Mouse (Mus musculus) CD4-positive helper T cell, adult 2 months (primary cell): ENCODE measurements around the gene Banp.

ENCODE experiments used
- DNase-seq: peaks from one replicate; pipeline ENCODE4 v3.0.0-alpha.2; 2012; ENCODE audit warnings: low read depth, missing footprints, low spot score

Gene Banp

GRCm38 (mm10) chr8:121950749-121951655, 1.5 kb downstream of the Banp start:
- peak; percentile 71 for DNase-seq

GRCm38 (mm10) chr8:121951656-121952009, 2.1 kb downstream of the Banp start:
- no peak for DNase-seq

- DNase-seq: no peak
These were observed 2.6 kb downstream of the Banp start for GRCm38 (mm10) chr8:121952122-121952521.

GRCm38 (mm10) chr8:121952800-121953199, 3.2 kb downstream of the Banp start:
- no peak for DNase-seq

- DNase-seq: no peak
These were observed 4.4 kb downstream of the Banp start for GRCm38 (mm10) chr8:121953821-121954545.

GRCm38 (mm10) chr8:121954981-121955555, 5.5 kb downstream of the Banp start:
- no peak for DNase-seq

GRCm38 (mm10) chr8:121955825-121956500, 6.4 kb downstream of the Banp start:
- DNase-seq: no peak

- no peak for DNase-seq
These were observed 8.8 kb downstream of the Banp start for GRCm38 (mm10) chr8:121958395-121958794.

GRCm38 (mm10) chr8:121962892-121963291, 13.3 kb downstream of the Banp start:
- DNase-seq: peak; percentile 47

GRCm38 (mm10) chr8:121964716-121965512, 15.4 kb downstream of the Banp start:
- peak; percentile 30 for DNase-seq

- DNase-seq: no peak
These were observed 16.6 kb downstream of the Banp start for GRCm38 (mm10) chr8:121966110-121966509.

- no peak for DNase-seq
These were observed 17.3 kb downstream of the Banp start for GRCm38 (mm10) chr8:121966714-121967448.

GRCm38 (mm10) chr8:121967977-121968376, 18.4 kb downstream of the Banp start:
- no peak for DNase-seq

GRCm38 (mm10) chr8:121968542-121968941, 19.0 kb downstream of the Banp start:
- no peak for DNase-seq

GRCm38 (mm10) chr8:121970225-121970624, 20.7 kb downstream of the Banp start:
- no peak for DNase-seq

GRCm38 (mm10) chr8:121971488-121972058, 22.0 kb downstream of the Banp start:
- no peak for DNase-seq

GRCm38 (mm10) chr8:121973906-121974305, 24.4 kb downstream of the Banp start:
- no peak for DNase-seq

- DNase-seq: peak; percentile 41
These were observed 28.5 kb downstream of the Banp start for GRCm38 (mm10) chr8:121977819-121978590.

- DNase-seq: no peak
These were observed 29.1 kb downstream of the Banp start for GRCm38 (mm10) chr8:121978670-121979069.
